Mouse (Mus musculus) liver, embryonic 14.5 days (tissue): Measurements from ENCODE around the gene Ptprf. TPM values are rescaled to one million over a fixed set of nuclear protein-coding genes. Genes with fewer than 3 reads are reported as not detected.

ENCODE experiments used
- ATAC-seq: fragments of 200-750 bp; cut with Nextera tagmentation; 2 replicates; pipeline ENCODE4 v1.8.0; 2017; ENCODE audit warnings: moderate number of reproducible peaks, mild to moderate bottlenecking, moderate library complexity; ENCODE audit not compliant: insufficient read depth
- DNase-seq, 3 experiments: peaks; one replicate each; pipeline ENCODE4 v3.0.0-alpha.2; 2012 to 2013; ENCODE audit warnings: low read depth in 3 of 3, low spot score in 3 of 3
- H3K27ac ChIP-seq: fragments of 300-500 bp; sonication (generic); 2 replicates; pipeline ENCODE4 v1.5.1; 2014; ENCODE audit warnings: moderate library complexity, mild to moderate bottlenecking, control low read depth, inconsistent platforms
- H3K27me3 ChIP-seq: fragments of 300-500 bp; sonication (generic); 2 replicates; pipeline ENCODE4 v1.6.1; 2014; ENCODE audit warnings: mild to moderate bottlenecking, low read length, moderate library complexity; ENCODE audit not compliant: control insufficient read depth, insufficient read depth
- H3K36me3 ChIP-seq: fragments of 300-500 bp; sonication (generic); replicated peaks from 2 replicates; pipeline ENCODE4 v1.6.1; 2014; ENCODE audit warnings: low read depth; ENCODE audit not compliant: control insufficient read depth, insufficient read depth
- H3K4me1 ChIP-seq, 2 experiments: fragments of 200-500 bp in 1 of 2; fragments of 300-500 bp in 1 of 2; sonication (generic) in 1 of 2; replicated peaks; 2 replicates each; pipeline ENCODE4 v1.6.1; 2012 to 2014; ENCODE audit warnings: antibody characterized with exemption in 1 of 2, inconsistent platforms in 1 of 2, low read length in 1 of 2; ENCODE audit not compliant: control insufficient read depth in 2 of 2, insufficient read depth in 2 of 2
- H3K4me2 ChIP-seq: fragments of 300-500 bp; sonication (generic); 2 replicates; pipeline ENCODE4 v1.6.1; 2014; ENCODE audit warnings: low read depth, mild to moderate bottlenecking, control low read depth, moderate library complexity
- H3K4me3 ChIP-seq, 2 experiments: fragments of 200-500 bp in 1 of 2; fragments of 300-500 bp in 1 of 2; sonication (generic) in 1 of 2; 2 replicates each; pipeline ENCODE4 v1.5.1; 2012 to 2014; ENCODE audit warnings: low read depth in 2 of 2, low read length in 2 of 2, mild to moderate bottlenecking in 2 of 2, control low read depth in 1 of 2, inconsistent platforms in 1 of 2, moderate library complexity in 1 of 2; ENCODE audit not compliant: insufficient read depth in 1 of 2
- H3K9ac ChIP-seq: fragments of 300-500 bp; sonication (generic); replicated peaks from 2 replicates; pipeline ENCODE4 v1.6.1; 2014; ENCODE audit warnings: mild to moderate bottlenecking, control low read depth, moderate library complexity
- H3K9me3 ChIP-seq: fragments of 300-500 bp; sonication (generic); 2 replicates; pipeline ENCODE4 v1.6.1; 2016; ENCODE audit warnings: low read length, mixed read lengths; ENCODE audit not compliant: control insufficient read depth
- CTCF ChIP-seq: IDR thresholded peaks from 2 replicates; pipeline ENCODE4 v1.5.1; 2016; ENCODE audit warnings: antibody characterized with exemption, low read depth, control low read depth
- EP300 ChIP-seq: IDR thresholded peaks from 2 replicates; pipeline ENCODE4 v1.6.1; 2016; ENCODE audit warnings: antibody characterized with exemption, low read depth
- WGBS: fragments of 180-500 bp; shearing (Covaris S2); extraction: QIAGEN DNeasy Blood & Tissue Kit; methylation state at CpG from one replicate; pipeline ENCODE4 v1.1.7; 2014; ENCODE audit not compliant: insufficient replicate concordance; 5-methylcytosine and 5-hydroxymethylcytosine counted together
- polyA plus RNA-seq, 2 experiments: library from polyadenylated mRNA; depleted of rRNA in 1 of 2; stranded (reverse) in 1 of 2; unstranded in 1 of 2; fragments of >200 nt; fragmentation: Nextera tagmentation in 1 of 2; extraction: Ambion mirVana in 1 of 2; gene quantifications; 2 replicates each; pipeline versions ENCODE4 v1.2.1 to v1.2.3; 2012 to 2014

Ptprf gene
- polyA plus RNA-seq, 2 experiments = 5.6 to 7.4 TPM

GRCm38 (mm10) chr4:118260551-118261267 is 30.5 kb downstream of the Ptprf start:
- Histone ChIP-seq H3K36me3 (no peaks in the 10 kb centered on the region), H3K4me1 (no peaks in the 10 kb centered on the region), H3K9me3 (no peaks in the 10 kb centered on the region), H3K4me2 (peak overlapping the region; percentile 63), H3K27me3 (no peaks in the 10 kb centered on the region; the same call in 1 of the 2 replicates), H3K4me3 (peak overlapping the region; percentile 41 to 46), H3K27ac (no peak overlapping the region), H3K9ac (no peak overlapping the region)
- ATAC-seq (peak; percentile 41; the same call in 1 of the 2 replicates), DNase-seq (no peak)
- 1% methylated on average over 39 of the region's 39 CpGs for WGBS
- no peak for TF ChIP-seq CTCF
- no peak for TF ChIP-seq EP300

DNA sequence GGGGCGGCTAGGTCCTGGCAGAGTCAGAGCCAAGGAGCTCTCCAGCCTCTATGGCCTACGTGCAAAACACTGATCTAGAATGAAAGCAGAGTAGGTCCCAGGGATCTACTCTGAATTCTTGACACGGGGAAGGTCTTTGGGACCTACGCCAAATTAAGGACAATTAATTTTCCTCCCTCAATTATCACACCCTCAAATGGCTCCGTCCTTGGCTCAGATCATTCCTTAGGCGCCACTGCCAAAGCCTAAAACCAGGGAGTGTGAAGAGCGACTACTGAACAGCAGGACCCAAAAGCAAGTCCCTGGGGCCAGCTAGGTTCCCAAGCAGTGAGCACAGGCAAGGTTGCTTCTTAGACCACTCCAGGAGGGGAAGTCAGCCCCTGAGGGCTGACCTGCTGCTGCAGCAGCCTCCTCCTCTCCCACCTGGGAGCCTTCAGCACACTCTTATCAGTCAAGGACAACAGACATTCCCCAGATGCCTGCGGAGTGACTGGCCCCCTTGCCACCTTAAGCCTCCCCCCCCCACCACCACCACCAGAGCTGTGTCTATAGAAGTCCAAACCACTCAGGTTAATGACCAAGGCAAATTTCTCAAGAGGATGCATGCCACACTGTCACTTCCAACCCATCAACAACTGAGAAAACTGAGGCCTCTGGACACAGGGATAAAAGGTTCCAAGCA is 31.3 kb downstream of the Ptprf start:
- no peaks in the 10 kb centered on the region for H3K36me3 ChIP-seq
- no peaks in the 10 kb centered on the region for H3K9me3 ChIP-seq
- H3K4me1 ChIP-seq = no peaks in the 10 kb centered on the region
- H3K4me3 ChIP-seq = no peak overlapping the region
- no peak for TF ChIP-seq EP300
- TF ChIP-seq CTCF = no peak
- ATAC-seq = no peak
- no peaks in the 10 kb centered on the region; the same call in 1 of the 2 replicates for H3K27me3 ChIP-seq
- WGBS = 53% methylated on average over 8 of the region's 8 CpGs
- no peak overlapping the region for H3K4me2 ChIP-seq
- no peak overlapping the region for H3K9ac ChIP-seq
- no peak for DNase-seq
- no peak overlapping the region for H3K27ac ChIP-seq

- ATAC-seq (no peak), DNase-seq (no peak)
- H3K4me2 ChIP-seq = no peak overlapping the region
- no peak overlapping the region for H3K4me3 ChIP-seq
- no peak overlapping the region for H3K9ac ChIP-seq
- H3K9me3 ChIP-seq = no peaks in the 10 kb centered on the region
- no peaks in the 10 kb centered on the region for H3K4me1 ChIP-seq
- TF ChIP-seq CTCF = no peak
- no peak for TF ChIP-seq EP300
- no peaks in the 10 kb centered on the region; the same call in 1 of the 2 replicates for H3K27me3 ChIP-seq
- 69% methylated on average over 5 of the region's 5 CpGs for WGBS
- H3K36me3 ChIP-seq = no peaks in the 10 kb centered on the region
- no peak overlapping the region for H3K27ac ChIP-seq
These were observed 33.2 kb downstream of the Ptprf start for GRCm38 (mm10) chr4:118257977-118258376.

- ATAC-seq = no peak
These were observed 33.8 kb downstream of the Ptprf start for GRCm38 (mm10) chr4:118257416-118257815.

GRCm38 (mm10) chr4:118256217-118256616 is 35.0 kb downstream of the Ptprf start:
- Histone ChIP-seq H3K9me3 (no peaks in the 10 kb centered on the region), H3K4me3 (no peak overlapping the region), H3K4me1 (no peaks in the 10 kb centered on the region), H3K27ac (no peak overlapping the region), H3K36me3 (no peaks in the 10 kb centered on the region), H3K9ac (no peak overlapping the region), H3K27me3 (no peaks in the 10 kb centered on the region; the same call in 1 of the 2 replicates), H3K4me2 (no peak overlapping the region)
- DNase-seq = no peak
- ATAC-seq = no peak
- 63% methylated on average over 12 of the region's 12 CpGs for WGBS
- TF ChIP-seq CTCF = no peak
- TF ChIP-seq EP300 = no peak

More at GRCm38 (mm10) chr4:118257416-118257815, 33.8 kb downstream of the Ptprf start:
- no peak for DNase-seq
- Histone ChIP-seq H3K4me3 (no peak overlapping the region), H3K27me3 (no peaks in the 10 kb centered on the region; the same call in 1 of the 2 replicates), H3K36me3 (no peaks in the 10 kb centered on the region), H3K9ac (no peak overlapping the region), H3K27ac (no peak overlapping the region), H3K9me3 (no peaks in the 10 kb centered on the region), H3K4me1 (no peaks in the 10 kb centered on the region), H3K4me2 (no peak overlapping the region)
- WGBS = 43% methylated on average over 10 of the region's 10 CpGs
- no peak for TF ChIP-seq CTCF
- TF ChIP-seq EP300 = no peak
